Mouse (Mus musculus): ENCODE measurements around the gene Mgll. TPM values are rescaled to one million over a fixed set of nuclear protein-coding genes. Genes with fewer than 3 reads are reported as not detected.
A peak's percentile ranks its signal among the peaks of the same experiment; 100 is the strongest.

The Mgll gene
- polyA plus RNA-seq, 1 experiment = 63.4 TPM

DNA sequence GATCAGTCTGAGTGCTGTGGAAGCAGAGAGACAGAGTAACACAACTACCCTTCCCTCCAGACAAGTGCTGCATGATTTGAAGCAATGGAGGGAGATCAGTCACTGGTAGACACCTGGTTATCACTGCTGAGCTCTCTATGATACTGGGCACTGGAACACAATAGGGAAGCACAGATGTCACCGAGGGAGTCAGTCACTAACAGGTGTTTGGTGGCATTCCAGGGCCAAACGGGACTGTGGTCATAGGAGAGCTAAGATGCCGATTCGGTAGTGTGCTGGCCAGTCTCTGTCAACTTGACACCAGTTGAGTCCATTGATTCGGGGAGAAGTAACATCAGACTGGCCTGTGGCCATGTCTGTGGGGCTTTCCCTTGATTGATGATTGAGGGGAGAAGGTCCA is 130.3 kb downstream of the Mgll start:
- no peak overlapping the region for H3K27ac ChIP-seq (ENCODE audit: insufficient read depth, low read length)
- no peaks in the 10 kb centered on the region for H3K27me3 ChIP-seq (ENCODE audit: control insufficient read depth, insufficient read depth, low read length)
- 25% methylated on average over 5 of the region's 5 CpGs for WGBS
- H3K4me1 ChIP-seq (ENCODE audit: control insufficient read depth, insufficient read depth, low read length) = peaks cover 51% of the 10 kb centered on the region
- DNase-seq = peak in 1 of 2 experiments; percentile 18
- no peak overlapping the region for H3K4me3 ChIP-seq (replicated peaks; ENCODE audit: insufficient read depth, low read depth, low read length)
- TF ChIP-seq POLR2A (IDR thresholded peaks at IDR 0.05; ENCODE audit: borderline replicate concordance, insufficient read depth, low read length) (no peak), CTCF (IDR thresholded peaks at IDR 0.05; ENCODE audit: borderline replicate concordance, insufficient read depth, low read depth, low read length) (no peak)

DNA sequence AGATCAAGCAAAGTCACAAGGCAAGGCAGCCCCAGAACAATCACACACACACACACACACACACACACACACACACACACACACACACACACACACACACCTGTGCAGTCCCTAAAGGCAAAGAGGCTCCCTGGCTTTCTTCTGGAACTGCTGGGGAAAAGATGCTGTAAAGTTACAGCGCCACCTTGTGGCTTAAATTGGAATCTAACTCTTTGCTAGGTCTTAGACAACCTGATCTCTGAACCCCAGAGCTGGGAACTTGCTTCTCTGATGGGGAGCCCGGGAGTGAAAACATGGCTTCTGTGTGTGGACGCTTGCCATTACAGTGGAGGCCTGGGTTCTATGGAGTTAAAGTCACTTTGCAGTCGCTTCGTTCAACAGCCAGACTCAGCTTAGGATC is 131.4 kb downstream of the Mgll start:
- H3K27me3 ChIP-seq (ENCODE audit: control insufficient read depth, insufficient read depth, low read length) = no peaks in the 10 kb centered on the region
- no peak overlapping the region for H3K27ac ChIP-seq (ENCODE audit: insufficient read depth, low read length)
- peaks cover 41% of the 10 kb centered on the region for H3K4me1 ChIP-seq (ENCODE audit: control insufficient read depth, insufficient read depth, low read length)
- no peak overlapping the region for H3K4me3 ChIP-seq (replicated peaks; ENCODE audit: insufficient read depth, low read depth, low read length)
- peak; percentile 67 to 76 for DNase-seq
- TF ChIP-seq CTCF (IDR thresholded peaks at IDR 0.05; ENCODE audit: borderline replicate concordance, insufficient read depth, low read depth, low read length) (peak; percentile 63), POLR2A (IDR thresholded peaks at IDR 0.05; ENCODE audit: borderline replicate concordance, insufficient read depth, low read length) (no peak)
- WGBS = 19% methylated on average over 5 of the region's 5 CpGs

DNA sequence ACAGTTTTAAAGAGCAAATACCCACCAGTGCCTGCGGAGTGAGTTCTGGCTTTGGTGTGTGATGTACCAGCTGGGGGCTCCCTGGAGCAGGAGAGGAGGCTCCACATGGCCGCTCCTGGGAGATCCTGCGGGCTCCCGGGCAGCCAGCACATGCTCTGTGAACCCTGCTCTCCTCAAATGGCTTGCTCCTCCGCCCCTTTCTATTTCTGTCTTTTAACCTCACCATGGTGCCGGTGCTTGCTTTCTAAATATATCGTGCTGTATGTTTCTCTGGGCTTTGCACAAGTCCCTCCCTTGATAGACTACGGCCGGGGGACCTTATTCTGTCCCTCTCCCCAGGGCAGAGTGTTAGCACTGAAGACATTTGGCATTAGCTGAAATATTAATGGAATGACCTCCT is 133.0 kb downstream of the Mgll start:
- Histone ChIP-seq H3K27ac (ENCODE audit: insufficient read depth, low read length) (peak overlapping the region; percentile 80), H3K4me1 (ENCODE audit: control insufficient read depth, insufficient read depth, low read length) (peaks cover 38% of the 10 kb centered on the region), H3K4me3 (replicated peaks; ENCODE audit: insufficient read depth, low read depth, low read length) (no peak overlapping the region), H3K27me3 (ENCODE audit: control insufficient read depth, insufficient read depth, low read length) (no peaks in the 10 kb centered on the region)
- TF ChIP-seq CTCF (IDR thresholded peaks at IDR 0.05; ENCODE audit: borderline replicate concordance, insufficient read depth, low read depth, low read length) = peak; percentile 25; the same call in 1 of the 2 replicates
- TF ChIP-seq POLR2A (IDR thresholded peaks at IDR 0.05; ENCODE audit: borderline replicate concordance, insufficient read depth, low read length) = no peak
- 6% methylated on average over 9 of the region's 9 CpGs for WGBS
- peak; percentile 83 to 92 for DNase-seq

DNA sequence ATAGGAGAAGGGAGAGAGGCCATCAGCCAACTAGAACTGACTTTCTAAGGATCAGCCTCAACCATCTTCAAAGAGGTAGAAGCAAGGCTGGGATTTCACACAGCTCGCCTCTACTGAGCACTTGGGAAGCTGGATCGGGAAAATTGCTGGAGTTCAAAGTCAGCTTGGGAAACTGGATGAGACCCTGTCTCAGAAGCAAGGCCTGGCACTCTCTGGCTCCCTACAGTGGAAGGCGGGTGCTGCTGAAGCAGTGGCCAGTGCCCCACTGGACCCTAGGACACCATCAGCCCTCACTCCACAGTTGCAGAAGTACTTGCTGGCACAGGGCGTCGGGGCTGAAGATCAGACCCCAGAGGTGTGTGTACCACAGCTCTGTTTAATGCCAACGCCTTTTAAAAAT is 133.6 kb downstream of the Mgll start:
- peak overlapping the region; percentile 80 for H3K27ac ChIP-seq (ENCODE audit: insufficient read depth, low read length)
- 58% methylated on average over 6 of the region's 6 CpGs for WGBS

DNA sequence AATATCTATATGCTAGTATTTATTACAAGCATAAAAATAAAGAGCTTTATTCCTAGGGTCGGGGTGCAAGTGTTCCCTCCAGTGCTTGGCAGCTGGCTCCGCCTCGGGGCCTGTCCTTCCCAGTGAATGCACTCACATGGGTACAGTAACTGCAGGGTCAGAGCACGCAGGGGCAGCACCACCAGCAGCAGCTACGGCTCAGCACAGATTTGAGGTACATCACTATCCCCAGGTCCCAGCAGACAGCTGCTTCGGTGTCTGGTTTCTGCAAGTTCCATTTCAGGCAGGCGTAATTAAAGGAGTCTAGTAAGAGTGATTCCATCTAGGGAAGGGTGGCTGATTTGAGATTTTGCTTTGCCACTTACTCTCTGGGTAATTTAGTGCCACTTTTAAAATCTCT is 134.1 kb downstream of the Mgll start:
- no peak for TF ChIP-seq POLR2A (IDR thresholded peaks at IDR 0.05; ENCODE audit: borderline replicate concordance, insufficient read depth, low read length)
- TF ChIP-seq CTCF (IDR thresholded peaks at IDR 0.05; ENCODE audit: borderline replicate concordance, insufficient read depth, low read depth, low read length) = no peak
- Histone ChIP-seq H3K27me3 (ENCODE audit: control insufficient read depth, insufficient read depth, low read length) (no peaks in the 10 kb centered on the region), H3K4me3 (replicated peaks; ENCODE audit: insufficient read depth, low read depth, low read length) (no peak overlapping the region), H3K27ac (ENCODE audit: insufficient read depth, low read length) (peak overlapping the region; percentile 43; the same call in 1 of the 2 replicates), H3K4me1 (ENCODE audit: control insufficient read depth, insufficient read depth, low read length) (peaks cover 38% of the 10 kb centered on the region)
- 57% methylated on average over 7 of the region's 7 CpGs for WGBS
- peak in 1 of 2 experiments; percentile 31 for DNase-seq

More for the DNA sequence above, 133.6 kb downstream of the Mgll start:
- TF ChIP-seq CTCF (IDR thresholded peaks at IDR 0.05; ENCODE audit: borderline replicate concordance, insufficient read depth, low read depth, low read length) (no peak), POLR2A (IDR thresholded peaks at IDR 0.05; ENCODE audit: borderline replicate concordance, insufficient read depth, low read length) (no peak)
- H3K4me3 ChIP-seq (replicated peaks; ENCODE audit: insufficient read depth, low read depth, low read length) = no peak overlapping the region
- H3K27me3 ChIP-seq (ENCODE audit: control insufficient read depth, insufficient read depth, low read length) = no peaks in the 10 kb centered on the region
- peaks cover 38% of the 10 kb centered on the region for H3K4me1 ChIP-seq (ENCODE audit: control insufficient read depth, insufficient read depth, low read length)
- DNase-seq = peak in 1 of 2 experiments; percentile 40

DNA sequence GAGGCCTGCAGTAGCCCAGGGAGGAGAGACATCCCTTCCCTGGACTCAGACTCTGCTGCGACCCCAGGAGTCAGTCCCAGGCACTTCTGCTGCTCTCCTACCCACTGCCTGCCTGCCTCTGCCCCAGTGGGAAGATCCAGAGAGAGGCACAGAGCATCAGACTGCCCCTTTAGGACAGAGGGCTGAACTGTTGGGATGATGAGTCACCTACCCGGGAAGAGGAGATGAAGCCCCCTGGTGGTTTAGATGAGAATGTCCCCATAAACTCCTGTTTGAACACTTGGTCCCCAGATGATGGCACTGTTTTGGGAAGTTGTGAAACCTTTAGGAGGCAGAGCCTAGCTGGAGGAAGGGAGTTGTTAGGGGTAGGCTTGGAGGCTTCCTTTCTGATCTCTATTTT is 136.7 kb downstream of the Mgll start:
- H3K4me3 ChIP-seq (replicated peaks; ENCODE audit: insufficient read depth, low read depth, low read length) = no peak overlapping the region
- no peak for TF ChIP-seq POLR2A (IDR thresholded peaks at IDR 0.05; ENCODE audit: borderline replicate concordance, insufficient read depth, low read length)
- peak; percentile 47; the same call in 1 of the 2 replicates for TF ChIP-seq CTCF (IDR thresholded peaks at IDR 0.05; ENCODE audit: borderline replicate concordance, insufficient read depth, low read depth, low read length)
- peaks cover 30% of the 10 kb centered on the region for H3K4me1 ChIP-seq (ENCODE audit: control insufficient read depth, insufficient read depth, low read length)
- no peaks in the 10 kb centered on the region for H3K27me3 ChIP-seq (ENCODE audit: control insufficient read depth, insufficient read depth, low read length)
- WGBS = 23% methylated on average over 2 of the region's 2 CpGs
- DNase-seq = peak in 1 of 2 experiments; percentile 62
- H3K27ac ChIP-seq (ENCODE audit: insufficient read depth, low read length) = no peak overlapping the region

DNA sequence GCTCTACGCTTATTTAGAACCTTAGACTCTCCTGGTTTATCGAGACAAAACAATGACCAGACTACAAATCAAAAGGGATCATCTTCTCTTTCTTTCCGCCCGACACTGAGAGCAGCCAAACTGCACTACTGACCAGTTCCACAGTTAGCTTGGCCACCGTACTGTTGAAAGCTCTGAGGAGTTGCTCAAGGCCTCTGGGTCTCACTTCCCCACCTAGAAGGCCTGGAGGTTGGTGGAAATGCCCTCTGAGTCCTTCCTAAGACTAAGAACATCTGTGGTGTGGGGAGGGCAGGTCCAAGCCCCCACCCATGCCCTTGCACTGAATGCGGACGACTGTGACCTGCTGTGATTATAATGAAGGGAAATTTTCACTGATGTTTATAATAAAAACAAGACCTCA is 141.5 kb downstream of the Mgll start:
- Histone ChIP-seq H3K27me3 (ENCODE audit: control insufficient read depth, insufficient read depth, low read length) (no peaks in the 10 kb centered on the region), H3K4me3 (replicated peaks; ENCODE audit: insufficient read depth, low read depth, low read length) (no peak overlapping the region), H3K27ac (ENCODE audit: insufficient read depth, low read length) (no peak overlapping the region), H3K4me1 (ENCODE audit: control insufficient read depth, insufficient read depth, low read length) (peaks cover 12% of the 10 kb centered on the region)
- WGBS = 82% methylated on average over 7 of the region's 7 CpGs
- DNase-seq = no peak
- TF ChIP-seq CTCF (IDR thresholded peaks at IDR 0.05; ENCODE audit: borderline replicate concordance, insufficient read depth, low read depth, low read length) (no peak), POLR2A (IDR thresholded peaks at IDR 0.05; ENCODE audit: borderline replicate concordance, insufficient read depth, low read length) (no peak)

DNA sequence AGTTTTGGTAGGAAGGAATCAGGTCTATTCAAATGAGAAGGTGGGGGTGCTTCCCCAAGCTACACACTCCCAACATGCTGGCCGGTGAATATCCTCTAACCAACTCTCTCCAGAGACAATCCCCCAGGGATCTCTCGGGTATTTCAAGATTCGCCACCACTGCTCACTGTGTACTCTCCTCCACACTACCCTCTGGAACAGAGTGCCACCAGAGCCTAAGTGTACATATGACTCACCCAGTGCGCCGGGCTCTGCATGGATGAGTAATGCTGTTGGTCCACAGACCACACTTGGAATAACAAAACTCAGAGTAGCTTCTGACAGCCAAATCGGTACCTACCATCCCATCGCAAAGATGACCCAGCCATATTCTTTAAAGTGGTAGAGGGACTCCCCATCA is 145.2 kb downstream of the Mgll start:
- DNase-seq = peak in 1 of 2 experiments; percentile 48
- Histone ChIP-seq H3K4me3 (replicated peaks; ENCODE audit: insufficient read depth, low read depth, low read length) (no peak overlapping the region), H3K4me1 (ENCODE audit: control insufficient read depth, insufficient read depth, low read length) (peaks cover 33% of the 10 kb centered on the region), H3K27me3 (ENCODE audit: control insufficient read depth, insufficient read depth, low read length) (no peaks in the 10 kb centered on the region), H3K27ac (ENCODE audit: insufficient read depth, low read length) (0 out of 2 replicates have a peak overlapping the region, but pooled peaks have one; percentile 36)
- TF ChIP-seq CTCF (IDR thresholded peaks at IDR 0.05; ENCODE audit: borderline replicate concordance, insufficient read depth, low read depth, low read length) = no peak
- TF ChIP-seq POLR2A (IDR thresholded peaks at IDR 0.05; ENCODE audit: borderline replicate concordance, insufficient read depth, low read length) = no peak
- 67% methylated on average over 7 of the region's 7 CpGs for WGBS

All from cerebellum, adult 2 months (tissue).